Mouse (Mus musculus) G1E (cell line): ENCODE data around the gene Mroh7.

Source experiments
- CTCF ChIP-seq: IDR thresholded peaks from 2 replicates; pipeline ENCODE4 v1.5.1; 2012; ENCODE audit warnings: low read depth, low read length, inconsistent platforms, mixed read lengths
- GATA1 ChIP-seq: IDR thresholded peaks from 2 replicates; pipeline ENCODE4 v1.6.1; 2012; ENCODE audit warnings: borderline replicate concordance, low read length, inconsistent platforms, mixed read lengths
- POLR2AphosphoS5 ChIP-seq: IDR thresholded peaks from 2 replicates; pipeline ENCODE4 v1.6.1; 2012; ENCODE audit warnings: low read depth, low read length, inconsistent platforms; ENCODE audit not compliant: insufficient replicate concordance
- TAL1 ChIP-seq: conservative IDR thresholded peaks from 2 replicates; pipeline ENCODE4 v1.6.1; 2012; ENCODE audit warnings: low read depth, low read length, inconsistent platforms, mixed read lengths

DNA sequence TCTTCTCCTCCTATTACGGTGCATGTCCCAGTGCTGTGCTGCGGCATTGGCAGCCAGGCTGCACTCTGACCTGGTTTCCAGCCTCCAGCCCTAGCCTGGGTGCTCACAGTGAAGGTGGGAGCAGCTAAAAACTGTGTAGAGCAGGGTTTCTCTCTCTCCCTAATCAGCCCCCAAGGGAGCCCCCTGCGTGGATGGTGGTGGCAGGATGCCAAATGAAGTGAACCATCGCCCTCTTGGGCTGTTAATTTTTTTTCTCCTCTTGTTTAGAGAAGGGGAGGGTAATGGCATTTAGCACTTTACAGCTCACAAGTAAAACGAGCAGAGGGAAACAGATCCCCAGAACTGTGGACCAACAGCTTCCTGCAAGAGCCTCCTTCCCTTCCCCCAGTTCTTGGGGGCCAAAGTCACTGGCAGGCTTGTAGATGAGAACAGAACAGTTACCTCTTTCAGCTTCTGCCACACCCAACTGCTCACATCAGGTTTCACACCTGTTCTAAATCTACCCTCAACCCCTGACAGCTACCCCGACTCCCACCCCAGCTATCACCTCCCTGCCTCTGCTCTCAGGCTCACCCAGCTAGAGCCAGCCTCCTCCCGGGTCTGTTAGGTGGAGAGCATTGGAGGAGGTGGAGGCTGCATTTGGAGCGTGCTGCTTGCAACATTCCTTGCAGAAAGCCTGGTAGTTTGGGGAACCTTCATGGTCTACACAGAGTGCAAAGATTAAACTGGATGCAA, 87.1 kb downstream of the Mroh7 start:
- no peak for TF ChIP-seq TAL1
- no peak for TF ChIP-seq CTCF
- no peak for TF ChIP-seq GATA1
- no peak for TF ChIP-seq POLR2AphosphoS5
